ENCODE assay signal across 8 mouse cellular contexts in the genomic region with DNA sequence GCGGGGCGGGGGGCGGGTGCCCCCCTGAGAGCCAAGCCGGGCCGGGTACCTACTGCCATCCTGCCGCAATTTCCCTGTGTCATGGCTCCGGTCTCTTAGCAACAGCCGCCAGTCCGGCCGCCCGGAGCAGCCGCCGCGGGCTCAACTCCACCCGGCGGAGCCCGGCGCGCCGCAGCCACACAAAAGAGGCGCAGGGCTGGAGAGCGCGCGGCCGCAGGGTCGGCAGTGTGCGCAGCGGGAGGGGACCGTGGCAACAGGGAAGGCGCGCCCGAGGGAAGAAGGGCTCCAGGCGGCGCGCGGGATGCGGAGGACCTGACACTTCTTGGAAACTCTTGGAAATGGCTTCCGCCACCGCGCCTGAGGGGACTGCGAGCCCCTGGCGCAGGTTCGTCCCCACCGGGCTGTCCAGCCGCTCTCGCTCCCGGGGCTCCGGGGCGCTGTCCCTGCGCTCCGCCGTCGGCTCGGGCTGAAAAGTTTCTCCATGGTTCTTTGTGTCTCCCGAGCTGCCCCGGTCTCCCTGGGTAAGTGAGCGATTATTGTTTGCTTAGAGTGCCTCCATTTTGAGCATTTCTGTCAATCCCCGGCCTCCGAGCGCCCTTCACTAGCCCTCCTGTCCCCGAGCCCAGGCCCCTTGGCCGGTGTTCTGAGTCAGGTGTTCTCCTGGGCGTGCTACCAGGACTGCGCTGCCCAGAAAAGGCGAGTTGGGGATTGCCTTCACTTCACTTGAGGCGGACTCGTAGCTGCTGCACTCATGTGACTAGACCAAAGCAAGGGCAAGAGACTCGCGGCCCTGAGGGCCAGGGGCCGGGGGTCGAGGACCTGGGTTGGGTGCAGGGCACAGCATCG. TPM values are rescaled to one million over a fixed set of nuclear protein-coding genes. Genes with fewer than 3 reads are reported as not detected.
DNase-seq lines count a peak whose midpoint lies in the region; ATAC-seq lines count a peak whose summit lies in the region.

No protein-coding gene starts in this region.

- under 1% methylated on average over 36 of the region's 72 CpGs for WGBS in embryonic facial prominence, embryonic 14.5 days
- WGBS in heart, embryonic 13.5 days: under 1% methylated on average over 63 of the region's 72 CpGs
- WGBS in midbrain, embryonic 14.5 days: under 1% methylated on average over 69 of the region's 72 CpGs

- H3K4me3 ChIP-seq in embryonic facial prominence, embryonic 14.5 days (ENCODE audit: low read depth, low read length): peak overlapping the region; percentile 59
- peak overlapping the region; percentile 62 for H3K4me3 ChIP-seq in heart, embryonic 13.5 days
- H3K4me3 ChIP-seq in midbrain, embryonic 14.5 days (replicated peaks; ENCODE audit: low read depth, low read length): peak overlapping the region; percentile 68

- H3K36me3 ChIP-seq in embryonic facial prominence, embryonic 14.5 days (ENCODE audit: control insufficient read depth, insufficient read depth, low read length): no peaks in the 10 kb centered on the region
- no peaks in the 10 kb centered on the region for H3K36me3 ChIP-seq in heart, embryonic 13.5 days
- no peaks in the 10 kb centered on the region for H3K36me3 ChIP-seq in midbrain, embryonic 14.5 days (ENCODE audit: control insufficient read depth, insufficient read depth, low read length)

- peak; percentile 63 for ATAC-seq in embryonic facial prominence, embryonic 14.5 days (ENCODE audit: low read depth)
- 0 out of 2 replicates have a peak, but pooled peaks have one; percentile 6 for ATAC-seq in heart, embryonic 13.5 days (ENCODE audit: extremely low read depth, insufficient number of reproducible peaks, low FRiP score, low TSS enrichment)
- ATAC-seq in midbrain, embryonic 14.5 days (ENCODE audit: low FRiP score, low TSS enrichment): peak; percentile 80
- ATAC-seq in erythroid progenitor cell, adult 5-6 weeks (replicated peaks; ENCODE audit: low FRiP score, poor library complexity, severe bottlenecking): no peak

- peak overlapping the region; percentile 67 for H3K9ac ChIP-seq in embryonic facial prominence, embryonic 14.5 days (ENCODE audit: low read depth, low read length)
- H3K9ac ChIP-seq in heart, embryonic 13.5 days: peak overlapping the region; percentile 72
- H3K9ac ChIP-seq in midbrain, embryonic 14.5 days (replicated peaks; ENCODE audit: low read length): peak overlapping the region; percentile 70

- 0 out of 2 replicates have a peak overlapping the region, but pooled peaks have one; percentile 21 for H3K27ac ChIP-seq in embryonic facial prominence, embryonic 14.5 days (replicated peaks; ENCODE audit: low read depth, low read length)
- no peak overlapping the region for H3K27ac ChIP-seq in heart, embryonic 13.5 days (replicated peaks)
- peak overlapping the region; percentile 49 for H3K27ac ChIP-seq in midbrain, embryonic 14.5 days (replicated peaks; ENCODE audit: low read depth, low read length)

- H3K27me3 ChIP-seq in embryonic facial prominence, embryonic 14.5 days (replicated peaks; ENCODE audit: control insufficient read depth, insufficient read depth, low read length): peaks cover 57% of the 10 kb centered on the region
- peaks cover 96% of the 10 kb centered on the region for H3K27me3 ChIP-seq in heart, embryonic 13.5 days (replicated peaks)
- H3K27me3 ChIP-seq in midbrain, embryonic 14.5 days (ENCODE audit: control insufficient read depth, insufficient read depth, low read length): peaks cover 20% of the 10 kb centered on the region

- peak overlapping the region; percentile 95 for H3K4me2 ChIP-seq in embryonic facial prominence, embryonic 14.5 days (ENCODE audit: low read depth, low read length)
- peak overlapping the region; percentile 90 for H3K4me2 ChIP-seq in heart, embryonic 13.5 days
- peak overlapping the region; percentile 67 for H3K4me2 ChIP-seq in midbrain, embryonic 14.5 days (ENCODE audit: low read length)

- peaks cover 37% of the 10 kb centered on the region for H3K4me1 ChIP-seq in embryonic facial prominence, embryonic 14.5 days (ENCODE audit: control insufficient read depth, insufficient read depth, low read length)
- peaks cover 39% of the 10 kb centered on the region for H3K4me1 ChIP-seq in heart, embryonic 13.5 days
- peaks cover 25% of the 10 kb centered on the region for H3K4me1 ChIP-seq in midbrain, embryonic 14.5 days (ENCODE audit: control insufficient read depth, insufficient read depth, low read length)

- DNase-seq in urinary bladder, postnatal 14 days (ENCODE audit: low spot score): peak; percentile 11
- no peak for DNase-seq in urinary bladder, postnatal 4 days (ENCODE audit: low spot score in 2 of 2)
- DNase-seq in embryonic facial prominence, embryonic 14.5 days (ENCODE audit: low spot score): peak; percentile 63
- DNase-seq in layer of hippocampus, postnatal 10 days (ENCODE audit: low spot score in 2 of 2): peak; percentile 49 to 63
- peak; percentile 86 for DNase-seq in midbrain, embryonic 14.5 days
- peak; percentile 24 for DNase-seq in yolk sac, embryonic 10.5 days (ENCODE audit: low spot score)

- H3K9me3 ChIP-seq in embryonic facial prominence, embryonic 14.5 days (ENCODE audit: control insufficient read depth, low read length): no peaks in the 10 kb centered on the region
- no peaks in the 10 kb centered on the region for H3K9me3 ChIP-seq in heart, embryonic 13.5 days
- no peaks in the 10 kb centered on the region for H3K9me3 ChIP-seq in midbrain, embryonic 14.5 days (ENCODE audit: control insufficient read depth, low read length)

RNA-seq across cellular contexts. Expression of a gene that starts 10.8 kb away (rescaled TPM):
- 1.1 and 2.0 TPM in 2 replicates for polyA plus RNA-seq in embryonic facial prominence, embryonic 14.5 days (2014; fragmentation: Nextera tagmentation; extraction: Ambion mirVana)
- 0.04 and 0.09 TPM in 2 replicates for polyA plus RNA-seq in heart, embryonic 13.5 days (2015; fragmentation: Nextera tagmentation; extraction: Ambion mirVana)
- 1 to 10 TPM; 6.0 to 7.0 TPM for total RNA-seq in layer of hippocampus, postnatal 10 days (2021)
- 4.0 and 4.2 TPM in 2 replicates for polyA plus RNA-seq in midbrain, embryonic 14.5 days (2014; fragmentation: Nextera tagmentation; extraction: Ambion mirVana)
- total RNA-seq in erythroid progenitor cell, adult 5-6 weeks (2015; ENCODE audit: low replicate concordance): not detected in 2 replicates
- total RNA-seq in erythroid progenitor cell, adult 5-6 weeks (2017; ENCODE audit: low replicate concordance): not detected in 2 replicates

Comparison
In these comparisons a context has a peak if more than half of its experiments do, and no peak if none do; other contexts are left out.
1. DNase-seq: peak in urinary bladder, postnatal 14 days (single experiment), embryonic facial prominence, embryonic 14.5 days (single experiment), layer of hippocampus, postnatal 10 days (2 of 2), midbrain, embryonic 14.5 days (single experiment) and yolk sac, embryonic 10.5 days (single experiment); none in urinary bladder, postnatal 4 days (0 of 2).
2. Peak in every context shown above with its lines, with median percentiles within 50 percentile points of each other: H3K4me2 ChIP-seq, H3K4me3 ChIP-seq and H3K9ac ChIP-seq.